Mouse (Mus musculus) E14TG2a.4 (cell line): Measurements from ENCODE around the gene Mfsd6.

Experiments used
- CTCF ChIP-seq: conservative IDR thresholded peaks from 2 replicates; pipeline ENCODE4 v1.5.1; 2014; ENCODE audit warnings: low read length
- NANOG ChIP-seq: IDR thresholded peaks from 2 replicates; pipeline ENCODE4 v1.6.1; 2014; ENCODE audit warnings: borderline replicate concordance, low read length, mixed read lengths

DNA sequence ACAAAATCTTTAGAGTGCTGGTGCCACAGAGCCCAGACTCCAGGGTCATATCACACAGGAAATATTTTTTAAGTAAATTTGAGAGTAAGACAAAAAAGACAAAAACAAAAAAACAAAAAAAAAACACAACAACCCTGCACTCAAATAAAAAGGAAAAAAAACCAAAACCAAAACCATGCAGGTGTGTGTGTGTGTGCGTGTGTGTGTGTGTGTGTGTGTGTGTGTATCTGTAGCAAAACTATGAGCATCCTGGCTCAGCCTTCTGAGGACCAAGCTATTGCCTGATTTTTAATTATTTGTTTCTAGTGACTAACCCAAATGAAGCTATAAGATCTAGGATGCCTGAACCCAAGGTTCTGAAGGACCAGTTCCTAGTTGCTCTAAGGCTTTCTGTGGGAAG lies 24.4 kb upstream of the Mfsd6 start:
- TF ChIP-seq CTCF: no peak
- TF ChIP-seq NANOG: no peak
